Mouse (Mus musculus) lung, adult 2 months (tissue): ENCODE measurements around the gene Zc3hav1.
A peak's percentile ranks its signal among the peaks of the same experiment; 100 is the strongest.

Source experiments
- CTCF ChIP-seq: fragments of 200-500 bp; IDR thresholded peaks from 2 replicates; pipeline ENCODE4 v1.5.1; 2011; ENCODE audit warnings: mild to moderate bottlenecking, low read length, control low read depth; ENCODE audit not compliant: insufficient read depth
- POLR2A ChIP-seq: fragments of 200-500 bp; IDR thresholded peaks from 2 replicates; pipeline ENCODE4 v1.6.1; 2011; ENCODE audit warnings: low read depth, mild to moderate bottlenecking, control low read depth, low read length, borderline replicate concordance; ENCODE audit errors: extremely low read depth

- TF ChIP-seq CTCF (peak; percentile 45; the same call in 1 of the 2 replicates), POLR2A (no peak)
Measured at GRCm38 (mm10) chr6:38326596-38326995, 27.8 kb downstream of the Zc3hav1 start.
